Mouse (Mus musculus): Measurements from ENCODE around the gene Myo15b.
"Not testable (repeated sequence)": the region's sequence is repeated elsewhere in the genome, so short reads cannot be mapped to it uniquely, and the experiment has no call there.

The Myo15b gene

DNA sequence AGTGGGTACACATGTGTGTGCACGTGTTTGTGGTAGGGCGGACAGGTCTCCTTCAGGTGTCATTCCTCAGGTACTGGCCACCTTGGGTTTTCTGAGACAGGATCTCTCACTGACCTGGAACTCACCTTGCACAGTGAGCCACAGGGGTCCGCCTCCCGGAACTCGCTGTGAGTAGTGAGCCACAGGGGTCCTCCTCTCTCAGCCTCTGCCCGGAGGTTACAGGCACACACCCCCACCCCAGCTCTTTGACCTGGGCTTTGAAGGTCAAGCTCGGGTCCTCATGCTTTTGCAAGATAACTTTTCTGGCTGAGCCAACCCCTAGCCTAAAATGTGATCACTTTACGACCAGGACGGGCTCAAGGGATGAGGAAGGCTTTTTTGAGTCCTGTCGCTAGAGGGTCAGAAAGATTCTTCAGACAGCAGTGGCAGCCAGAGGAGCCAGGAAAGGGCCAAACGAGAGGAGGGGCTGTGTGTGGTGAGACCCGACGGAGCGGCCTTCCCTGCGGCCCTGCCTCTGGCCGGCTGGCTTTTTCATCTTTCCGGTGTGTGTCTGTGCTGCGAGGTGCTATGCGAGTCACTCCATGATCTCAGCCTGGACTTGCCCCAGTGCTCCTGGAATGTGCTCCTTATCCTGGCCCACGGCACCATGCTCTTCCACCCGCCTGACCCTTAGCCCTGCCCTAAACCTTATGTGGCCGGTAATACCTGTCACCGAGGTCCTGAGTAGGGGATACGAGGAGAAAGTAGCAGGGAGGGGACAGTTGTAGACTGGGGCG lies 27.5 kb upstream of the Myo15b start:
- in situ Hi-C loops (cut with MboI, MseI), result no loop called here

DNA sequence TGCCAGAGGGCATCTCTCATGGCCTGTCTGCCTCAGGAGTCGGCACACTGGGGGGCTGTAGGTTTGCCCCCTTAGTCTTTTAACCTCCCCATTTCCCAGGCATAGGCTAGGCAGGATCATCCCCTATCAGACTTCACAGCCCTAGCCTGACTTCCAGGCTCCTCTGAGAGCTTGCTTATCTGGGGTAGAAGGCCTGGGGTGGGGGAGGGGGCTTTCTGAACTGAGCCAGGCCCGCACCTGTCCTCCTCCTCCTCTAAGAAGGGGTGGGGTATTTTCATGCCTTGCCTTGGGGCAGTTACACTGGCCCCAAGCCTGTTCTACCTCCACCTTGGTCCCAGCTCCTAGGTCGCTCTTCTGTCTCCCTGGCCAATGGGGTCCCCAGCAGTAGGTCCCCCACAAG lies 26.7 kb upstream of the Myo15b start:
- in situ Hi-C loops (cut with MboI, MseI), result no loop called here

DNA sequence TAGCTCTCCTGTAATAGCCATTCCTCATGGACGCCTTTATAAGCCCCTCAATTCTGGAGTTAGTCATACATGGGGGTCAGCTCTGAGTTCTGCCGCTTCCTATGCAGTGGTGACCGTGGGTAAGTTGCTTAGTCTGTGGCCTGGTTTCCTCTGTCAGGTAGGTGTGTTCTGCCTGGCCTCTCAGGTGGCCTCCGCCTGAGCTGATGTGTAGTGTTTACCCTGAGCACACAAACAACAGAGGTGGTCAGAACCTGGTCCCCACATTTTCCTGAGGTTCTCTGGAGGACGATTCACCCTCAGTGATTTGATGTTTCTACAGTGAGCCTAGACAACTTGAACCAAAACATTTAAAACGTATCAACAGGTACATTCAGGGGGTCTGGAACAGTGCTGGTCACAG lies 26.1 kb upstream of the Myo15b start:
- in situ Hi-C loops (cut with MboI, MseI), result no loop called here

DNA sequence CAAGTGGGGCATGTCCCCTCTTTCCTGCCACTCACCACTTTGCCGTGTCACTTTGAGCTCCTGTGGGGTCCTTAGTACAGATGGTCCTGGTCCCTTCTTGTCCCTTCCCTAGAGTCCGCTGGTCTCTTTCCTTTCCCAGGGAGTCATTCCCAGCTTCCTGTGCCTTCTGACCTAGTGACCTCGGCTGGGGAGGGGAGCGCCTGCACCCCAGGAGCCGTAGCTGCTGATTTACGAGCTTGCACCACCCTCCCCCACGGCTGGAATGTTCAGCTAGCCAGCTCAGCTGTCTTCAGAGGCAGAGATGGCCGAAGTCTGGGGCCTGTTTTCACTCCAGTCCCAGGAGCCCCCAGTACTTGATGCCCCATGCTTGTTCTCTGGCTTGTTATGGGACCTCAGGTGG lies 25.7 kb upstream of the Myo15b start:
- in situ Hi-C loops (cut with MboI, MseI), result no loop called here

DNA sequence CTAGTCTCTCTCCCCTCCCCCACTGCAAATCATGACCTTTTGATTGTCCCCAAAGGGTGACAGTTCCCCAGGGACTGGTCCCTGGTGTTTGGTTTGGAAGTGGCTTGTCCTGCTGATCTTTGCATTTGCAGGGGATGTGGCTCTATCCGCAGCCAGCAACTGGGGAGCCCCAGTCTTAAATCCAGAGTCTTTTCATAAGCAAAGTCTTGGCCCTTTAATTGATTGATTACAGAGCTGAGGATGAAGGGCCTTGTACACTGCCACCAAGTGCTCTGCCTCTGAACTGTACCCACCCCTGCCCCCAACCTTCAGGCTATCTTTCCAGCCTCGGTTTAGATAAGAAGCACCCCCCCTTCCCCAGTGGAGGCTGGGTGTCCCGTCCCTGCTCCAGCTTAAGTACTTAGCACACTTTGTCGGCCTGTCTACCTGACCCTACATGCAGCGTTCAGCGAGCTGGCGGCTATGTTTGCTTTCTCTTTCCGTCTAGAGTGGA lies 25.1 kb upstream of the Myo15b start:
- in situ Hi-C loops (cut with MboI, MseI), result no loop called here

DNA sequence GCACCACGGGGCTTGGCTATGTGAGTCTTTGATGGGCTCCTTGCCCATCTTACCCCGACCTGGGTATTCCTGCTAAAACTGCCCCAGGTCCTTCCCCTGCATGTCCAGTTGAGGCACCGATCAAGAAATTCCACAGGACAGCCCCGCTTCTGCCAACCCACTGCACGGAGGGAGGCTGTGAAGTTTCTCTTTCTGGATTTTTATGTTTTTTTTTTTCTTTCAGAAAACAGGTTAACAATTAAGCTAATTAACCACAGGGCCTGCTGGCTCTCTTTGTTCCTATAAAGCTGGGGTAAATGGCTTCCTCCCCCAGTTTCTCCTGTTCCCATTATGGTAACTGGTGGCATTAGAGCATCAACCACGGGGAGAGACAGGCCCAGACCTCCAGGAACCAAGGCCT lies 24.2 kb upstream of the Myo15b start:
- in situ Hi-C loops (cut with MboI, MseI), result no loop called here

DNA sequence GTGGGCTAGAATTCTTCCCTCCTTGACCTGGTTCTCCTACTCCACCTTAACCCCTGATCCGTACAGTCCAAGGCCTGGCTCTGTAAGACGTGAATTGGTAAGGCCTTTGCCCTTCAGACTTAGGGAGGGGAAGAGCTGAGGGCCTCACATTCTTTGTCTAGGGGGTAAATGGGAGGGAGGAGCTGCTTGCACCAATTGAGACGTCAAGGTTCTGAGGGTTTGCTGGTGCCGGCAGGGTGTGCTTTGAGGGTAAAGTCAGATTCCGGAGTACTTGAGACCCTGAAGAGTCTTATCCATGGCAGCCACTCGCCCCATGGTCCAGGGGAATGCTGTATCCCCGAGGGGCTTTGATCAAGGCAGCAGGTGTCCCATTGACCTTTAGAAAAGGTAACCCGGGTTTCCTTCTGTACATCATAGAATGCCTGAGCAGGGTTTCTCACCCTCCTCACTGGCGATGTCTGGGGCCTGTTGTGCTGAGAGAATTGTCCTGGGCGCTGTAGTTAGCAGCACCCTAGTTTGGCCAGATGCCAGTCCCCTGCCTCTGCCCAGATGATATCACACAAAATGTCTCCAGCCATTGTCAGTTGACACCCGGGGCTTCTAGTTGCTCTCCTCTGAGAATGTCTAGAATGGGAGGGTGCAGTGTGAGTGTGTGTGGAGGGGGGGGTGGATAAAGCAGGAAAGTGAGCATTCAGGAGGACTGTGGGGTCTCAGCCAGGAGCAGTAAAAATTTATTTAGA lies 21.4 kb upstream of the Myo15b start:
- in situ Hi-C loops (cut with MboI, MseI), result no loop called here

DNA sequence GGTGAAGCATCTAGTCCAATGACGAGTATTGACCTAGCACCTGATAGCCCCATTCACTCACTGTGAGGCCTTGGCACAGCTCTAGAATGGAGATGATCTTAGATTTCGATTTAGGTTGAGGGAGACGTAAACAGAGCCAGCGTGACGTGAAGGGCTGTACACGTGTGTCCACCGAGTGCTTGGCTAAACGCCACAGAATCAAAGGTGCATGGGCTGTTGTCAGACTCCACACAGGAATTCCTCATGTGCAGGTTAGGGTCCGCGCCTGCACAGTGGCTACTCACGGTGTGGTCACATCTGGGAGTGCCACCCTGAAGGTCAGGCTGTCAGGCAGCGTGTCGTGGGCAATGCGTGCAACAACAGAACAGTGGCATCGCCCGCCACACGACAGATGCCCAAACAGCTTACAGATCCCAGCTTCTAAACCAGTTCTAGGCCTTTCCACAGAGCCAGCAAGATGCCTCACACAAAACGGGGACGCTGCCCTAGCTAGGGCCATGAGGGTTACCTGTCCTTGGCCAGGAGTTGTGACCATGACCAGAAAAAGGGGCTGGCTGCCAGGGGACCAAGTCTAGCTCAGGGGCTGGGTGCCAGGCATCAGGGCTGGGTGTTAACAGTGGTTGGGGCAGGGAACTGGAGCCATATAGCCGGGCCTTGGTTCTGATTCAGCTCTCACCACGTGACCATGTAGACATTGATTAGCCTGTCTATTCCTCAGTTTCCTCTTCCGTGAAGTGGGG lies 20.4 kb upstream of the Myo15b start:
- in situ Hi-C loops (cut with MboI, MseI), result no loop called here

DNA sequence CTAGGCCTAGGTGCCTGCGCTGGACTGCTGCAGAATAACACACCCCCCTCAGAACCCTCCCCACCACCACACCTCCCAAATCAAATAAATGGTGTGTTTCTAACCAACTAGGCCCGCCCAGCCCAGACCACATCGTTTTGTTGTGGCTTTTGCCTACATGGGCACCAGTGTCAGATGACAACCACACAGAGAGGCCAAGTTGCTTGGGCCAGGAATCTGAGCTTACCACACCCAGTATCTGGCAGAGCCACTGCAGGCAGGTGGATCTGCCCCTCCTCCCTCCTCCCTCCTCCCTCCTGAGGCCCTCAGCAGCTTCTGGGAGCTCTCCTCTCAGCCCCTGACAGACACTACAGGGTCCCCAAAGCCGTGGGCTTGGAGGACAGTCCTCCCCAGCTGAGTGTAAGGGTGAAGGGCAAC lies 19.3 kb upstream of the Myo15b start:
- in situ Hi-C loops (cut with MboI, MseI), result no loop called here

DNA sequence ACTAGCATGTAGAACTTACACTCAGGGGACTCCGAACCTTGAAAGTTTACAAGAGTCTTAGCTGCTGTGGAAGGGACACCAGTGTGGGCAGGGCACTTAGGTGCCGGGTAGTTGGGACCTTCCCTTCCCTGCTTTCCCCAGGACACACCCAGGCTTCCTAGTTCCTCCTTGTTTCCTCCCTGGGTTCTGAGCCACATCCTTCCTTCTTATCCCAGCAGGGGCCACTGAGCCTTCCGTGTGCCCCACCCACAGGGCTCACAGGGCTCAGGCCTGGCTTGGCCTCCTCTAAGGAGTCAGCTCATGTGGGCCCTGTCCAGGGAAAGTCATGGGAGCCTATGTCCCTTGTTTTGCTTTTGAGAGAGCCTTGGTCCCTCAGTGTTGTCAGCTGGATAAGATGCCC lies 18.5 kb upstream of the Myo15b start:
- in situ Hi-C loops (cut with MboI, MseI), result no loop called here

DNA sequence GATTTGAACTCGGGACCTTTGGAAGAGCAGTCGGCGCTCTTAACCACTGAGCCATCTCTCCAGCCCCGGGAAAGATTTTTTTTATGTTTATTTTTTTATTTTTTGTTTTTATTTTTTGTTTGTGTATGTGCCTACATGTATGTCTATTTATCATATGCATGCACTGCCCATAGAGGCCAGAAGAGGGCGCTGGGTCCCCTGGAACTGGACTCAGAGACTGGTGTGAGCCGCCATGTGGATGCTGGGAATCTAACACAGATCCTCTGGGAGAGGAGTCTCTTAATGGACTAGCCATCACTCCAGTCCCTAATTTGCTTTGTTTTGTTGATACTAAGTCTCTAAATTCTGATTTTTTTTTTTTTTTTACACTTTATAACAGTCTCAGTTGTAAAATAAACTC lies 17.2 kb upstream of the Myo15b start:
- in situ Hi-C loops (cut with MboI, MseI), result no loop called here

DNA sequence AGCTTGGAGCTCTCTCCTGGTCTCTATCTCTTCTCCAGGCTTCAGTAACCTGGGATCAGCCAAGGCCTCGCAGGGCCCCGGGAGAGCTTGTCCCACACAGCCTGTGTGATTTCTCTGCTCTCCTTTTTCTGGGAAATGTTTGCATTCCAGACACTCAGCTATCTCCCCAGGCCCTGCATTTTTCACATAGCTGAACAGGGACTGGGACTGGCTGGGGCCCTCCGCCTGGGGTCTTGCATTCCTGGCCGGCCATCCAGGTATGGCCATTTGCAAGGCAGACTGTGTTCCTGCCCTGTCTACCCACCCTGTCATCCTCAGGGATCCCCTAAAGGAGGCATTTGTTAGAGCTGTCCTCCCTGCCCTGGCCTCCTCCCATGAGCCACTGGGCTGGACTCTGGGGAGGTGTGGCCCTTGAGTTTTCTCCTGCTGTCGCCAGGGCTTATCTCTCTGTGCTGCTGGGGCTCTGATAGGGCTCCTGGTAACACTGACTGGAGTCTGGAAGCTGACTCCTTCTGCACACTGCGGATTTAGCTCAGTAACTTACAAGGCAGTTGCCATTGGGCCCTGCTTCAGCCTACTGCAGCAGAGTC lies 16.1 kb upstream of the Myo15b start:
- in situ Hi-C loops (cut with MboI, MseI), result no loop called here

DNA sequence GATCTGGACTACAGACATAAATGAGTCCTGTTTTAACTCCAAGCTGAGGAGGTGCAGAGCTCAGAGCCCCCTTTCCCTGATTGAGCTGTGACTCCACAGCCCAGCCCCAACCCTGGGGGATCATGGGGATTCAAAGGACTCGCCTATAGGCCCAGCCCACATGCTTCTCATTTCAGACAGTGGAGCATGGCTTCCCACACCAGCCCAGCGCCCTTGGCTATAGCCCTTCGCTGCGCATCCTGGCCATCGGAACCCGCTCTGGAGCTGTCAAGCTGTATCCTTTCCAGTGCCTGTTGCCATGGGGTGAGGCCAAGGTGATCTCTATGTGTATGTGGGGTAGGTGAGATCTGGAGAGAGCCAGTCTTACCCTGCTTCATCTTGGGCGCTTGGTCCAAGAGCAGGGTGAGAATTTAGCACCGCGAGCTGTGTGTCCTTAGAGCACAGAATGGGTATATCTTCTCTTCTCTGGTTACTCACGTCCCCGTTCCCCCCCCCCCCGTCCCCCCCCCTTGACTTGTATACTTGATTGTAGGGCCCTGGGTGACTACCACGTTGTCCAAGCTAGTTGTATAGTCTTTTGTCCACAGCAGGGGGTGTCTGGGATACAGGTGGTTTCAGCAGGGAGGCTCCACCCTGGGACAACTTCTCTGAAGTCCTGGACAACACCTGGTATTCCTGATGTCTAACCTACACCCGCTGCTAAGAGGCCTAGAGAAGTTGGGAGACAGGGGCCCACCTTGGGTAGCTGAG lies 14.9 kb upstream of the Myo15b start:
- in situ Hi-C loops (cut with MboI, MseI), result no loop called here

DNA sequence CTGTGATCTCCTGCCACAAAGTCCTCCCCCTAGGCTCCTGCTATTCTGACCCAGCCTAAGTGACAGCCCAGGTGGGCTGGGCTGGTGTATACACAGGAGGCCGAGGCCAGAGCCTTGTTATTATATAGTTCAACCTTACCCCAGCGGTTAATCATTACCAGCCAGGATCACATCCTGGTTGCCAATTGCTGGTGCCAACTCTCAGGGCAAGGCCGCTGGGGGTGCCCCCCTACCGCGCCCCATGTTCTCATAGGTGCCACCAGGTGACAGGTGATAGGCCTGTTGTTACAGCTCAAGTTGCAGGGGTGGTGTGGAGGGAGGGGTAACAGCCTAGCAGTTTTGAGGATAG lies 14.3 kb upstream of the Myo15b start:
- in situ Hi-C loops (cut with MboI, MseI), result no loop called here

DNA sequence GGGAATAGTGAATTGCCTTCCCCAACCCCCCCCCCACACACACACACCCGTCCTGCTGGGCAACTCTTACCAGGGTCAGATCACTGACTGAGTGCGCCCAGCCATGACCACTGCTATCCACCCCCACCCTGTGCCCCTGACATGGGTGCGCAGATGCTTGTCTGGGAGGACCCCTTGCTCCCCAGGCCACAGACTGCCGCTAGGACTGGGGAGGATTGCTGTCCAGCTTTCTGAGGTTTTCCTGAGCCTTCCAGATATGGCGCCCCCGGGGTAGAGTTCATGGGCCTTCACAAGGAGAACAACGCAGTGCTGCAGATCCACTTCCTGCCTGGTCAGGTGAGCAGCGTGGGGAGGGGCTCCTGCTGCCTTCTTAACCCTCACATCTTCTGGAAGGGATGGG lies 14.0 kb upstream of the Myo15b start:
- in situ Hi-C loops (cut with MboI, MseI), result no loop called here

DNA sequence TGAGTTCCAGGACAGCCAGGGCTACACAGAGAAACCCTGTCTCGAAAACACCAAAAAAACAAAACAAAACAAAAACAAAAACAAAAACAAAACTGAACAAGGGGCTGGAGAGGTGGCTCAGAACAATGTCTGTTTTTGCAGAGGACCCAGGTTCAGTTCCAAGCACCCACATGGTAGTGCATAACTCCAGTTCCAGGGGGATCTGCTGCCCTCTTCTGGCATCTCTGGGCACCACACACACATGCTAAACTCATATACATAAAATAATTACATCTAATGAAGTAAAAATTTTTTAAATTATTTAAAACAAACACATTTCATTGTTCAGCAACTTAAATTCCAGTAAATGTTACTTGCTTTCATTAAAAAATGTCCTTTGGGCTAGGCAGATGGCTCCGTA lies 12.4 kb upstream of the Myo15b start:
- in situ Hi-C loops (cut with MboI, MseI), result no loop called here

DNA sequence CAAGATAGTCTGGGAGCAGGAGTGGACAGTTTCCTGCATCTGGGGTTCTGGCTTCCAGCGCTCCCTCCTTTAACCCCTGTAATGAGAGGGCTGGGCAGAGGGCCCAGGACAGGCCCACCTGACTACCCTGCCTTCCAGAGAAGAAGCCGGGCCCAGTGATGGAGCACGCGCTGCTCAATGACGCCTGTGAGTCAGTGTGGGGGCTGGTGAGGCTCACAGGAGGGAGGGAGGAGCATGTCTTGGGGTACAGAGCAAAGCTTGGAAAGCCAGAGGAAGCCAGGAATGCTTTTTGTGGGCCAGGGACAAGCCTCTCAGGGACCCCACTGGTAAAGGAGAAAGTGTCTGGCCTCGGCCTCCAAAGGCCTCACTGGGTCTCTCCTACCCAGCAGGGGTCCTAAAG lies 3.5 kb upstream of the Myo15b start:
- in situ Hi-C loops (cut with MboI, MseI), result loop anchor here (5.0 kb wide), 1 partner anchor 67 kb away; no protein-coding TSS in a partner anchor

DNA sequence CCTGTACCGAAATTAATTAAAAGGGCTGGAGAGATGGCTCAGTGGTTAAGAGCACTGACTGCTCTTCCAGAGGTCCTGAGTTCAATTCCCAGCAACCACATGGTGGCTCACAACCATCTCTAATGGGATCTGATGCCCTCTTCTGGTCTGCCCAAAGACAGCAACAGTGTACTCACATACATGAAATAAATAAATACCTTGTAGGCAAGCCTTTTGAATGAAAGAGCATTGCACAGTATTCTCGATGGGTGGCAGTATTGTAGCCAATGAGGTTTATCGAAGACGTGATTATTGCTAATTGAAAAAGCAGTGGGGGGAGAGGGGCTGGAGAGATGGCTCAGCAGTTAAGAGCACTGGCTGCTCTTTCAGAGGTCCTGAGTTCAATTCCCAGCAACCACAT lies 1.1 kb upstream of the Myo15b start:
- in situ Hi-C loops (cut with MboI, MseI), result not testable (repeated sequence)

DNA sequence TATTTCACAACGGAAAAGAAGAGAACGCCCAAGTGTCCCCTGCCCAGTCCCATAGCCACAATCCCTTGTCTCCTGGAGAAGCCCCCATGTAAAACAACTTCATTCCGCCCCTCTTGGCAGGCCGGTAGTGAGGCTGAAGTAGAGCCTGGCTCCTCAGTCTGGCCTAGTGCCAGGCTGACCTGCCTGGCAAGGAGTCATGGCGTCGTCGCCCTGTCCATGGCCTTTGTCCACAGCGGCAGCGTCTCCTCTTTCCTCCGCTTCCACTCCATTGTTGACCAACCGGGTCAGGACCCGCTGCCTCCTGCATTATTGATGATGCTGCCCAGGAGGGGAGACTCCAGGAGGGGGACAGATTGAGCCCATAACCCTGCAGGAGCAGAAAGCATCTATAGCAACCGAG lies 270 bp upstream of the Myo15b start:
- in situ Hi-C loops (cut with MboI, MseI), result no loop called here

DNA sequence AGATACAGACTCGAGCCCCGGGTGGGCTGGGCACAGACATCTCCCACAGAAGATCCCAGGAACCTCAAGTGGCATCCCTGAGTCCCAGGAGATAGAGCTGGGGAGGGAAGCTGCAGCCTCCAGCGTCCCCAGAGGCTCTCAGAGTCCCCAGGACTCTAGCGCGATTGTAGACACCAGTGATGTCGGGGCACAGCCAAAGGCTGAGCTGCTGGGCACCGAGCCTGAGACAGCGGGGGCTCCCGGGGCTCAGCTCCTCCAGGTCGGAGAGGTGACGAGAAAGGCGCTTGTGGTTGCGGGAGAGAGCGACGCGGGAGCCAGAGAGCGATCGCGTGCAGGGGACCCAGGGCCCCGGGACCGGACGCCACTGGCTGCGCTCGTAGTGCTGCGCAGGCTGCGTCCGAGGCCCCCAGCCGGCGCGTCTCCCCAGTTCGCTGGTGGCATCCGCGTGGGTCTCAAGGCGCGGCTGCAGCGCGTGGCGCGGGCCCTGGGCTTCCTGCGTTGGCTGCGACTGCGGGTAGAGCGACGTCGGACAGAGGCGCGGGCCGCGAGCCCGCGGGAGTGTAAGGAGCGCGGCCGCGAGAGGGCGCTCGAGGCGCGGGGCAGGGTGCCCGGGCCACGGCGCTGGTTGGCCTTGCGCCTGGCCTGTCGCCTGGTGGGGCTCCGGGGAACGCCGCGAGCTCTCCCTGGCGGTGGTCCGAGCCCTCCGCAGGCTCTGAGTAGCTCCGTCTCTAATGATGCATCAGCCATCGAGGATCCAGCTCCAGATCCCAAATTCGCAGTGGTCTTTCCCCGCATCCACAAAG lies 1.1 kb downstream of the Myo15b start:
- in situ Hi-C loops (cut with MboI, MseI), result no loop called here

DNA sequence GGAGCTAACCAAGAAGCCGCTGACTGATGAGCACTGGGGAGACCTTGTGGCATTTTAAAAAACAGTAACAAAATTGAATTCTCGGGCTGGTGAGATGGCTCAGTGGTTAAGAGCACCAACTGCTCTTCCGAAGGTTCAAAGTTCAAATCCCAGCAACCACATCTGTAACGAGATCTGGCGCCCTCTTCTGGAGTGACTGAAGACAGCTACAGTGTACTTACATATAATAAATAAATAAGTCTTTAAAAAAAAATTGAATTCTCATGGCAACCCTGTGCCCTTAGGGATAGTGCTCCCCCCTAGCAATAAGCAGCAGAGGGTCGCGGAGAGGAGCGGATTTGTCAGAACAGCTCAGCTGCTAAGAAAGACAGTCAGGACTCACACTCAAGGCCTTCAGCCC lies 5.7 kb downstream of the Myo15b start:
- in situ Hi-C loops (cut with MboI, MseI), result no loop called here
